Mouse (Mus musculus): ENCODE measurements around the gene Spout1.

Spout1 gene

GRCm38 (mm10) chr2:30177700-30178675 lies at the start of gene Spout1:
Gene Spout1 (minus strand): TSS chr2:30178459.
- peak; percentile 99 for DNase-seq (ENCODE audit: low read depth, low spot score)

- no peak for DNase-seq (ENCODE audit: low read depth, low spot score)
Measured at GRCm38 (mm10) chr2:30216293-30216692, 38.0 kb upstream of the Spout1 start.

- no peak for DNase-seq (ENCODE audit: low read depth, low spot score)
Measured at GRCm38 (mm10) chr2:30215493-30215892, 37.2 kb upstream of the Spout1 start.

GRCm38 (mm10) chr2:30214745-30215144 lies 36.5 kb upstream of the Spout1 start:
- no peak for DNase-seq (ENCODE audit: low read depth, low spot score)

GRCm38 (mm10) chr2:30212951-30213350 lies 34.7 kb upstream of the Spout1 start:
- no peak for DNase-seq (ENCODE audit: low read depth, low spot score)

GRCm38 (mm10) chr2:30212169-30212545 lies 33.9 kb upstream of the Spout1 start:
- no peak for DNase-seq (ENCODE audit: low read depth, low spot score)

GRCm38 (mm10) chr2:30211408-30212168 lies 33.3 kb upstream of the Spout1 start:
- no peak for DNase-seq (ENCODE audit: low read depth, low spot score)

GRCm38 (mm10) chr2:30207886-30208285 lies 29.6 kb upstream of the Spout1 start:
- no peak for DNase-seq (ENCODE audit: low read depth, low spot score)

- DNase-seq (ENCODE audit: low read depth, low spot score): no peak
Measured at GRCm38 (mm10) chr2:30207401-30207800, 29.1 kb upstream of the Spout1 start.

- peak; percentile 95 for DNase-seq (ENCODE audit: low read depth, low spot score)
Measured at GRCm38 (mm10) chr2:30205629-30206357, 27.5 kb upstream of the Spout1 start, which contains the start of gene Kyat1. Gene Kyat1 (minus strand): TSS chr2:30205847.

GRCm38 (mm10) chr2:30205255-30205628 lies 27.0 kb upstream of the Spout1 start:
- no peak for DNase-seq (ENCODE audit: low read depth, low spot score)

- peak; percentile 88 for DNase-seq (ENCODE audit: low read depth, low spot score)
Measured at GRCm38 (mm10) chr2:30203439-30203838, 25.2 kb upstream of the Spout1 start.

GRCm38 (mm10) chr2:30200388-30200925 lies 22.2 kb upstream of the Spout1 start:
- no peak for DNase-seq (ENCODE audit: low read depth, low spot score)

GRCm38 (mm10) chr2:30199984-30200383 lies 21.7 kb upstream of the Spout1 start:
- DNase-seq (ENCODE audit: low read depth, low spot score): no peak

GRCm38 (mm10) chr2:30198021-30198420 lies 19.8 kb upstream of the Spout1 start:
- no peak for DNase-seq (ENCODE audit: low read depth, low spot score)

- DNase-seq (ENCODE audit: low read depth, low spot score): no peak
Measured at GRCm38 (mm10) chr2:30194656-30195055, 16.4 kb upstream of the Spout1 start.

GRCm38 (mm10) chr2:30191790-30192580 lies 13.7 kb upstream of the Spout1 start:
- no peak for DNase-seq (ENCODE audit: low read depth, low spot score)

- DNase-seq (ENCODE audit: low read depth, low spot score): no peak
Measured at GRCm38 (mm10) chr2:30185681-30186080, 7.4 kb upstream of the Spout1 start.

GRCm38 (mm10) chr2:30185276-30185675 lies 7.0 kb upstream of the Spout1 start:
- no peak for DNase-seq (ENCODE audit: low read depth, low spot score)

GRCm38 (mm10) chr2:30183721-30184120 lies 5.5 kb upstream of the Spout1 start:
- DNase-seq (ENCODE audit: low read depth, low spot score): no peak

- no peak for DNase-seq (ENCODE audit: low read depth, low spot score)
Measured at GRCm38 (mm10) chr2:30182424-30182823, 4.2 kb upstream of the Spout1 start.
